Mouse (Mus musculus) CH12.LX (cell line): ENCODE results near the gene Edem3.

ENCODE experiments used
- EP300 ChIP-seq: IDR thresholded peaks from 2 replicates; pipeline ENCODE4 v1.6.1; 2011; ENCODE audit warnings: low read length, improper control_type of control experiment
- NRF1 ChIP-seq: IDR thresholded peaks from 2 replicates; pipeline ENCODE4 v1.6.1; 2014; ENCODE audit warnings: low read depth, mild to moderate bottlenecking, inconsistent platforms, low read length, improper control_type of control experiment, moderate library complexity
- POLR2AphosphoS2 ChIP-seq: IDR thresholded peaks from 2 replicates; pipeline ENCODE4 v1.6.1; 2011; ENCODE audit warnings: low read depth, low read length, improper control_type of control experiment
- RCOR1 ChIP-seq: conservative IDR thresholded peaks from 2 replicates; pipeline ENCODE4 v1.6.1; 2012; ENCODE audit warnings: low read depth, mild to moderate bottlenecking, inconsistent platforms, low read length, improper control_type of control experiment

DNA sequence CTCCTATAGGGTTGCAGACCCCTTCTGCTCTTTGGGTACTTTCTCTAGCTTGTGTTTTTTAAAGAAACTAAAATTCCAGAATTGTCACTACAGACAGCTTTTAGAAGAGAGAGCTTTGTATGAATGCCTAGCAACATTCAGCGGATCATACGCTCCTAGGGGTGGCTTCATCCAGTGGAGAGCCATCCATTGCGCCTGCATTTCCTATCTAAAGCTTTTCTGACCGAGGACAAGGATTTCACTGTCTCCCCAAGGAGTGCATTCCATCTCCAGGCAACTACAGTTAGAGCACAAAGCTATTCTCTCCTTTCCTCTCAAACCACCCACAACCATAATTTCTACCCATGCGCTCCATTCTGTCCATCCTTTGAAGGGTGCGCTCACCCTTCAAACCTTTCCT, 28.8 kb upstream of the Edem3 start:
- TF ChIP-seq POLR2AphosphoS2 (no peak), EP300 (no peak), NRF1 (no peak), RCOR1 (no peak)
